Mouse (Mus musculus): Measurements from ENCODE around the gene Ptpn3. TPM values are rescaled to one million over a fixed set of nuclear protein-coding genes. Genes with fewer than 3 reads are reported as not detected.

Gene Ptpn3
- total and polyA plus RNA-seq, 3 experiments = 4.7 to 8.4 TPM; not detected in 1

DNA sequence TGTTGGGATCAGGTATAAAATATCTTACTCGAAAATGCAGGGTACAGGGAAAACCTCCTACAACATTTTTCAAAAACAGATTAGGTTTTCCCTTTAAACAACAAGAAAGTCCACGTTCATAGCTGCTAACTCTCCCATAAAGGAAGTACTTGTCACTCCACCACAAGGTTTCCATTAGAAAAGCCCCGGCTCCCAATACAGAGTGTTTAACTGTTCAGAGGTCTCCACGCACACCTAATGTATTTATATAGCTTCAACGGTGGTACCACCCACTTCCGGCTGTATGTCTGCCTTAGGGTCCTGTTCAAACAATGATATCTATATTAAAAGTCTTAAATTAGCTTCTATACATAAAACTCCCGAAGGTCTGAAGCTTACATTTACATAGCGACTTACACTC is 39.2 kb downstream of the Ptpn3 start:
- Histone ChIP-seq H3K27me3 (ENCODE audit: control insufficient read depth in 1 of 2, insufficient read depth in 2 of 2, low read length in 2 of 2) (no peaks in the 10 kb centered on the region), H3K36me3 (ENCODE audit: control insufficient read depth in 1 of 2, insufficient read depth in 2 of 2, low read length in 2 of 2) (no peaks in the 10 kb centered on the region), H3K9me3 (replicated peaks; ENCODE audit: insufficient read depth, low read length) (no peaks in the 10 kb centered on the region), H3K4me1 (ENCODE audit: control insufficient read depth in 1 of 2, insufficient read depth in 2 of 2, low read length in 2 of 2) (no peaks in the 10 kb centered on the region), H3K9ac (ENCODE audit: control insufficient read depth, low read depth, low read length, poor library complexity, severe bottlenecking) (no peak overlapping the region), H3K4me3 (ENCODE audit: control insufficient read depth in 1 of 2, insufficient read depth in 1 of 2, low read depth in 2 of 2, low read length in 2 of 2) (no peak overlapping the region), H3K79me2 (ENCODE audit: control insufficient read depth, insufficient read depth, low read length, poor library complexity) (no peaks in the 10 kb centered on the region), H3K27ac (ENCODE audit: control insufficient read depth, low read depth, low read length) (no peak overlapping the region)
- TF ChIP-seq HCFC1 (IDR thresholded peaks at IDR 0.05; ENCODE audit: low read depth, low read length) = no peak
- TF ChIP-seq MXI1 (IDR thresholded peaks at IDR 0.05; ENCODE audit: low read depth, low read length) = no peak
- TF ChIP-seq RCOR1 (IDR thresholded peaks at IDR 0.05; ENCODE audit: low read depth, low read length) = no peak
- no peak for TF ChIP-seq SMC3 (IDR thresholded peaks at IDR 0.05; ENCODE audit: low read depth, low read length)
- TF ChIP-seq TCF12 (IDR thresholded peaks at IDR 0.05; ENCODE audit: low read depth, low read length) = no peak
- no peak for TF ChIP-seq MYB (IDR thresholded peaks at IDR 0.05; ENCODE audit: low read depth, low read length)
- no peak for TF ChIP-seq NELFE (IDR thresholded peaks at IDR 0.05; ENCODE audit: low read depth, low read length)
- TF ChIP-seq KAT2A (conservative IDR thresholded peaks at IDR 0.05; ENCODE audit: low read depth, low read length) = no peak
- no peak for TF ChIP-seq ZMIZ1 (IDR thresholded peaks at IDR 0.05; ENCODE audit: low read depth, low read length)
- no peak for DNase-seq (ENCODE audit: low read depth, low spot score)

DNA sequence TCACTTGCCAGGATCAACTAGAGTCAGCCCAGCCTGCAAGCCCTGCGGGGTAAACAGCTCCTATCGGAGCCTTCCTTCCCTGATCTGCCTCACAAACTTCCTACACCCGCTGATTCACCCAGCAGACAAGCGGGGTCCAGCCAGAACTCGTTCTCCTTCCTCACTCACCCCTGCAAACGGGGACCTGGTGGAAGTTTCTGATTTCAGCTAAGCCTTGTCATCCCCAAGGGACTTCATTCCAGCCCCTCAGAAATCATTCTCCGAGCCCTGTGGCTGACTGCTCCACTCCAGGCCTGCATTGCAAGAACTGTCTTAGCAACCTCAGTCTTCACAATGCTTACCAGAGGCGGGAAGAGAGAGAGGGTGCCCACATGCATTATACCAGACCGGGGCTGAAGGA is 39.8 kb downstream of the Ptpn3 start:
- H3K4me3 ChIP-seq (ENCODE audit: control insufficient read depth in 1 of 2, insufficient read depth in 1 of 2, low read depth in 2 of 2, low read length in 2 of 2) = no peak overlapping the region
- H3K79me2 ChIP-seq (ENCODE audit: control insufficient read depth, insufficient read depth, low read length, poor library complexity) = no peaks in the 10 kb centered on the region
- no peaks in the 10 kb centered on the region for H3K4me1 ChIP-seq (ENCODE audit: control insufficient read depth in 1 of 2, insufficient read depth in 2 of 2, low read length in 2 of 2)
- TF ChIP-seq ETS1 (IDR thresholded peaks at IDR 0.05; ENCODE audit: low read depth, low read length) (no peak), ZC3H11A (IDR thresholded peaks at IDR 0.05; ENCODE audit: low read depth, low read length) (no peak), MAFK (IDR thresholded peaks at IDR 0.05; ENCODE audit: borderline replicate concordance, low read depth, low read length) (no peak), GABPA (IDR thresholded peaks at IDR 0.05; ENCODE audit: low read depth, low read length) (no peak), MAX (IDR thresholded peaks at IDR 0.05; ENCODE audit: low read length) (no peak), CHD1 (IDR thresholded peaks at IDR 0.05; ENCODE audit: low read depth, low read length) (no peak), USF2 (IDR thresholded peaks at IDR 0.05; ENCODE audit: borderline replicate concordance in 1 of 2, insufficient read depth in 1 of 2, low read depth in 1 of 2, low read length in 2 of 2) (no peak), NELFE (IDR thresholded peaks at IDR 0.05; ENCODE audit: low read depth, low read length) (no peak), MAZ (IDR thresholded peaks at IDR 0.05; ENCODE audit: low read depth, low read length) (no peak), TBP (IDR thresholded peaks at IDR 0.05; ENCODE audit: low read depth, low read length) (no peak), RAD21 (IDR thresholded peaks at IDR 0.05; ENCODE audit: low read depth, low read length) (no peak), SMC3 (IDR thresholded peaks at IDR 0.05; ENCODE audit: low read depth, low read length) (no peak), E2F4 (IDR thresholded peaks at IDR 0.05; ENCODE audit: borderline replicate concordance, low read depth, low read length) (no peak)
- no peaks in the 10 kb centered on the region for H3K36me3 ChIP-seq (ENCODE audit: control insufficient read depth in 1 of 2, insufficient read depth in 2 of 2, low read length in 2 of 2)
- H3K27ac ChIP-seq (ENCODE audit: control insufficient read depth, low read depth, low read length) = no peak overlapping the region
- DNase-seq (ENCODE audit: low read depth, low spot score) = no peak
- no peak overlapping the region for H3K9ac ChIP-seq (ENCODE audit: control insufficient read depth, low read depth, low read length, poor library complexity, severe bottlenecking)
- H3K9me3 ChIP-seq (replicated peaks; ENCODE audit: insufficient read depth, low read length) = no peaks in the 10 kb centered on the region
- H3K27me3 ChIP-seq (ENCODE audit: control insufficient read depth in 1 of 2, insufficient read depth in 2 of 2, low read length in 2 of 2) = no peaks in the 10 kb centered on the region
